Mouse (Mus musculus) kidney, postnatal 36 days (tissue): ENCODE measurements at regions not wholly inside any gene's neighbourhood (a gene's known extent, or its start where the extent isn't known, plus 50 kb on each side); places are given as distances from the start of the nearest gene placed in this dataset.
A peak's percentile ranks its signal among the peaks of the same experiment; 100 is the strongest.

Experiments used
- DNase-seq, 2 experiments: peaks; one replicate each; pipeline ENCODE4 v3.0.0; 2021 to 2022; ENCODE audit warnings: mixed read lengths in 2 of 2

GRCm38 (mm10) chr15:7005142-7005541, 85.3 kb upstream of the Lifr start:
- no peak for DNase-seq

GRCm38 (mm10) chr15:7006271-7006670, 84.1 kb upstream of the Lifr start:
- peak; percentile 36 to 37 for DNase-seq

- no peak for DNase-seq
Measured at GRCm38 (mm10) chr15:7008725-7009380, 81.6 kb upstream of the Lifr start.

DNA sequence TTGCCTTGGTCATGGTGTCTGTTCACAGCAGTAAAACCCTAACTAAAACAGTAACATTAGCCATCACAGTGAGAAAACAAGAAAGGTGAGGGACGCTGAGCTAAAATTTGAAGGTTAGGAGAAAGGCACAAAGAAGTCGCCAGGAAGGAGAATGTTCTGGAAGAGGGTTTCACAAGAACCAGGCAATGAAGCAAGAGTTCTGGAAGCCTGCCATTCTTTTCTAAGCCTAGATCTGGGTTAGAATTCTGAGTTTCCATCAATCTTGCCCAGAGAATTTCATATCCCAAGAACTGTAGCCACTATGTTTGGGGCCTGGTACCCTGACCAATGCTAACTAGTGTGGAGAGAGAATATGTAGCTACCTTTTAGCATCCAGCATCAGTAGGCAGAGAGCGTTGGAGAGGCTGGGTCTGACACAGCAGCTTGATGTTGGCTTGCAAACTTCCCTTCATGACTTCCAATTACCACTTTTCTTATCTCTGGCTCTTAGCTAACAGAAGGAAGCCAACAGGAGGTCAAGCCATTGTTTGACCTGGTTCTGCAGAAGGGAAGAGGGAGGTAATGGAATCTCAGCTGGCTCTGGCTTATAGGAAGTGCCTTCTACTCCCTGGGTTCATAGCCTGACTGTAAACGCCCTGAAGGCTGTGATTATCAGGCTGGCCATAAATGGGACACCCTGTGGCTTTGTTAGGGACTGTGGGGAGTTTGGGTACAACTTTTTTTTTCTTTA, 79.3 kb upstream of the Lifr start:
- peak in 1 of 2 experiments; percentile 27 for DNase-seq

GRCm38 (mm10) chr15:7011696-7012070, 78.7 kb upstream of the Lifr start:
- no peak for DNase-seq

DNA sequence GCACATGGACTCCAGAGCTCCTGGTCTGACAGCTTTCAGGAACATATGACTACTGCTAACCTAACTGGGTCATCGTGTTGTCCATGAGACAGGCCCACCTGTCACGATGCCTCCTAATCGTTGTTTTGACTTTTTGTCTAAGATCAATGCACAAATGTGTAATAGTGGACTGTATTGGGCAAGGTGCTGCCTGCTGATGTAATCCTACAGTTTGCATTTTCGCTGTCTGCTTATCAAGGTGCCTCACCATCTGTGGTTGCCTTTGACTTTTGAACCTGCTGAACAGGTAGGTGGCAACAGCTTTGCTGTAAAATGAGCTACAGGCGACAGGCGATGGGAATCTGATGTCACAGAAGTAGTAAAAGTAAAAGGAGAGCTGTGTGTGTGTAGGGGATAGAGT, 78.0 kb upstream of the Lifr start:
- DNase-seq, result no peak

DNA sequence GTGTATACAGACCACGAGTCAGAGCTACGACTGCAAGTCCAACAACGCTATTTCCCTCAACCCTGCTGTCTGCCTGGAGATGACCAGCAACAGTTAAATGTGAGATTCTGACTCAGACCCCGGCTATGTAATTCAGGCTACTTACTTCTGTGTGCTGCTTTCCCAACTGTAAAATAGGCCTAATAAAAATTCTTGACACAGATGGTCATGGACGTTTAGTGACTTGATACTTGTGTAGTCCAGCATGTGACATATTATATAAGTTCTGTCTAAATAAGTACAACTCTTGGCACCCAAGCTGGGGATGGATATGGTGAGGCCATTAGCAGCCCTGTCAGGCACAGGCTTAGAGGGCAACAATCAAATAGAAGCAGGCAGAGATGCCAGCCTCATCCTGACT, 77.4 kb upstream of the Lifr start:
- DNase-seq, result no peak

DNA sequence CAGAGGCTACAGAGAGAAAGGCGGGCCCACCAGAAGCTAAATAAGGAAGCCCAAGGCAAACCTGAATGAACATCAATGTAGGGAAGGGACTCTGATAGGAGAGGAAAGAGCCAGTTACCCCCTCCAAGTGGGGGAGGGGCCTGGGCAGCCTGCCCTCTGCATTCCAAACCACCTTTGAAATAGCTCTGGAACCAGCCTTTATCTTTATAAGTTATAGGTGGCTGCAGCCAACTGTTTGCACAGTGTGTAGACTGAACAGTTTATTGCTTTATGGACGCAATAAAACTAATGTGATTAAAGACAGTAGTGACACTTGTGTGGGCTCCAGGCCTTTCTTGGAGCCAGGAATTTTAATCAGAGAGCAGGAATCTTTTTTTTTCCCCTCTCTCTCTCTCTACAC, 75.4 kb upstream of the Lifr start:
- DNase-seq, result peak; percentile 8 to 23

DNA sequence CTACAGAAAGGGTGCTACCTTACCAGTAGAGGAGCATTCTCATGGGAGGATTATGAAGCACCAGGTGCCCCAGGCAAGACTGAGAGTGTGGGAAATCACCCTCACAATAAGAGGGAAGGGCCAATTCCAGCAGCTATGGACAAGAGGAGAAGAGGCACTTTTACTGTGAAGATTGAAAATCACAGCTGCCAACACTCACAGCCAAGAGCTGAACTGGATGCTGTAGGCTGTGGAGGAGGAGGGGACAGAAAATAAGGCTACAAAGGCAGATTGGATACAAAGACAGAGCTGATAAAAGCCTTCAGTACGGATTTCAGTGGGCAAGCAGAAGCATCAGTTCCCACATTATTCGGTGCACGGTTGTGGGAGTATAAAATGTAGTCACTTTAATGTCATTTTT, 74.4 kb upstream of the Lifr start:
- no peak for DNase-seq

DNA sequence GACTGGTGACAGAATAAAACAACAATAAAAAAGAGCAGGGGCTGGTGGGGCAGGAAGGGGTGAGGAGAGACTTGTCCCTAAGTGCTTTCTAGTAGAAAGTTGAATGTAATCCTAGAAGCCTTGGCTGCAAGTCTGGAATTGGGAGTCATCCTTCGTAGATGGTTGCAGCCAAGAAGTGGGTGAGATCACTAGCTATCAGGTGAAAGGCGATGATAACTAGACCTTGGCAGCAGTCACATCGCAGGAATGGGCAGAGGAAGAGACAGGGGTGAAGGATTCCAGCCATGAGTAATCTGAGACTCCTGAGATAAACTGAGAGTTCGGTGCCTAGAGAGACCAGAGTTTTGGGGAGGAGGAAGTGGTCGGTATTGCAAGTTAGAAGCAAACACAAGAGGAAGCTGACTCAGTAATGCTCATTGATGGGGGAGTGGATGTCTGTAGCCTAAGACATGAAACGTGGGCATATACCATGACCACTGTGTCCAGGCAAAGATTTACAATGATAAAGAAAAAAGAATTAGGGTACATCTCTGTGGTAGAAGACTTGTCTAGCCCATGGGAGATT, 73.1 kb upstream of the Lifr start:
- DNase-seq, result no peak

GRCm38 (mm10) chr15:7022660-7023059, 67.8 kb upstream of the Lifr start:
- DNase-seq, result no peak

- no peak for DNase-seq
Measured at GRCm38 (mm10) chr15:7025194-7025593, 65.2 kb upstream of the Lifr start.

DNA sequence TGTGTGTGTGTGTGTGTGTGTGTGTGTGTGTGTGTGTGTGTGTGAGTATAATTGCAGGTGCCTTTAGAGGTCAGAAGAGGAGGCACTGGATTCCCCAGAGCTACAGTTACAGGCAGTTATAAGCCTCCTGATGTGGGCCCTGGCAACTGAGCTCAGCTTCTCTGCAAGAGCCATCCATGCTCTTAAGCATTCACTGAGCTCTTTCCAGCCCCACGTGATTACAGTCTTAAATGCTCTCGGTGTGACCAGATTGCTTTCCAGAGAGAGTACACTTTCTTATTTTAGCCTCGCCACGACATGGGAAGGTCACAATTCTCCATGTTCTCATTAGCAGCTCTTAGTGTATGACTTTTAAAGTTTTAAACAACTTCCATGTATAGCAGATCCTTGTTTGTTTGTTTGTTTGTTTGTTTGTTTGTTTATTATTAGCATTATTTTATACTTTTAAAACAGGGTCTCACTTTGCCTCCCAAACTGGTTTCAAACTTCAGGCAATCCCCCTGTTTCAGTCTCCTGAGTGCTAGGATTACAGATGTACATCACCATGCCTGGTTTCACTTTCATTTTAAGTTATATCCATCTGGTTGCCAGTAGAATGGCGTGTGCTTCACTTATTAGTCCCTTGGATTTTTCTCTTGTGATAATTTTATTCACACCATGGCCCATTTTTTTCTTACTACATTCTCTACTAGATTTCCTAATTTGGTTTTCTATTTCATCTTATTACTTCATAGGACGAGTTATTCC, 58.9 kb upstream of the Lifr start:
- DNase-seq, result no peak

DNA sequence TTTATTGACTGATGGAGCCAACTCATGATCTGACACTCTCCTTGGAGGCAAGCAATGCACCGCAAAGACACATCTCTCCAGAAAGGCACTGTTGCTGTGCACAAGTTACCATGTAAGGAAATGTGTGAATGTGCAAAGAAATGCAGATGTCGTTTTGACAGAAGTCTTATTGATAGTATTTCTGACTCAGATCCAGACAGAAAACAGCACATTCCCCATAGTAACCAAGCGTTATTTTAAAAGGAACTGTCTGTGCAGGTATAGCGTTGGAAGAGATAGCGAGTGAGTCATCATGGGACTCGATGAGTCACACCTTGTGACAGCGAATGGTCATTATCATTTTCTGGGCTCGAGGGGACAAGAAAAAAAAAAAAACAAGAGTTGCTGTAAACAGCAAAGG, 52.9 kb upstream of the Lifr start:
- no peak for DNase-seq

DNA sequence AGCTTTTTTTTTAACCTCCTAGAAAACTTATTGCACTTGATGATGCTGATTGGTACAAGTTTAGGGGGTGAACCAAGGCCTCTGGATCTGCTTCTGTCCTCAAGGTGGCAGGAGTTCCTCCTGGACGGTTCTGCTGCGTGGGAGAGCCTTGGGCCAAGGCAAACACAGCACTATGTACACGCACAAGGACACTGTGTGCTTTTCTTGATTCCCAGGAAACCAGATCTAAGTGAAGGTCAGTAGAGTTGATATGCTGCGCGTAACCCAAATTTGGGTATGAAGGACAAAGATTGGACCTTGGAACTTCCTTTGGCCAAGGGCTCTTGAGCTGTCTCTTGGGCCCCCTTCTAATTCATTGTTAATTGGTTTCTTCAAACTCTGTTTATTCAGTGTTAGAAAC, 51.3 kb upstream of the Lifr start:
- peak; percentile 37 to 38 for DNase-seq

DNA sequence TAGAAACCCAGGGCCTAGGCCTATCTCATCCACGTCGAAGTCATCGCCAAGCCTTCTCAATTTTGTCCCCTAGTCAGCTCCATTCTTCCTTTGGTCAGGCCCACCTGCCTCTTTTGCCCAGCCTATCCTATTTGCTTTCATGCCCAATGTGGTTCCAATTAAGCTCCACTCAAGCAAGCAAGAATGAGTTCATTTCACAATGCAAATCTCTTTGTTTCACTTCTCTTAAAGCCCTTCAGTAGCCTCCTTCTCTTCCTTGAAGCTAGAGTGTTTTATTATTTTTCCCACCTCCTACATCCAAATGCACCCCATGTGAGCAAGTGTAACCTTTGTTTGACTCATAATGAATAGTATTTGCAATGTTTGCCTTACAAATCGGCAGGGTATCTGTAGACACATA, 50.6 kb upstream of the Lifr start:
- no peak for DNase-seq
